Mouse (Mus musculus): Measurements from ENCODE around the gene Spata25.

Spata25 gene

DNA sequence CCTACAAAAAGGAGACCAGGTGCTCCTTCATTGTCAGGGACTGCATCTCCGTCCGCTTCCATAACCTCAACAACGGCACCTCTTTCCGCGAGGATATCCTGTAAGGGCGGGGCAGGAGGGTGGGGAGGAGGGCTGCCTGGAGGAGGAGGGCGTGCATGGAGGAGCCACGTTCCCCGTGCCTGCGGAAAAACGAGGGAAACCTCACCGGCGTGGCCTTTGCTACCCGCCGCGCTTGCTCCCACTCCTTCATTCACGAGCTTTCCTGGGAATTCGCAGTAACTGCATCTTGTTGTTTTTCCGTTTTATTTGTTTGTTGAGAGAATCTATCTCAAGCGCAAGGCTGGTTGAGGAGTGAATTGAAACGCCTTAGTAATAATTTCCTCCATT, 23.0 kb downstream of the Spata25 start:
- DNase-seq (ENCODE audit: low read depth, low spot score) = no peak

DNA sequence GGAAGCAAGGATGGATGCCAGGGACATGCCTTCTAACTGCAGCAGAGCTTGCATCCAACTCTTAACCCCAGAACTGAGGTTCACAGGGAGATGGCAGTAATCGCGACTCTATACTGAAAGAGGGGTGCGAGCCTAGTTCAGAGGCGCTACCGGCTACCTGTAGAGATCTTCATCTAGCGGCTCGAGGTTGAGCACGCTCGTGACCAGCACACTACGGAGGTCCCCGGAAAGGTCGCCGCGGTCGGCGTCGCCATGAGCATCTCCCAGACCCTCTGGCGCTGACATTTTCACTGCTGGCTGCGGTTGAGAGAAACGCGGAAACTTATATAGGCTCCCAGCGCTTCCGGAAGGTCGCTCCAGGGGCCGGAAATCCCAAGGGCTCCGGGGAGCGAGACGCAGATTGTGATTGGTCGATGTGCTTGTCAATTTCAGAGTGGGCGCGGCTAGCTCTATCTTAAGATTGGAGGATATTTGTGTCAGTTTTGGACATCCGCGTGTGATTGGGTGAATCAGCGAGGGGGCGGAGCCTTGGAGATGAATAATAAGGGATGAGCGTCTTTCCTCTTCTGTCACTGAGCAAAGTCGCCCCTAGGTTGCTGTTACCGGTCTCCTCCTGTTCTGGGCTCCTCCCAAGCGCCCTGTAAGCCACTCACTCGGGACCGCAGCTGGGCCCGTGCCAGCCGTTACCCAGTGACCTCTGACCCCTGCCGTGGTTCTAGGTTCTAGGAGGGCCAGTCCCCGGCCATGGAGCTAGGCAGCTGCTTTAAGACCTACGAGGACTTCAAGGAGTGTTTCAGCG, 23.6 kb downstream of the Spata25 start, which contains the start of the genes Acot8 and Zswim3:
Gene Acot8 (minus strand): TSS at position 350 of the 799 bp plus-strand sequence.
Gene Zswim3 (plus strand): TSS at position 566 of the 799 bp plus-strand sequence.
- DNase-seq (ENCODE audit: low read depth, low spot score) = peak; percentile 100

DNA sequence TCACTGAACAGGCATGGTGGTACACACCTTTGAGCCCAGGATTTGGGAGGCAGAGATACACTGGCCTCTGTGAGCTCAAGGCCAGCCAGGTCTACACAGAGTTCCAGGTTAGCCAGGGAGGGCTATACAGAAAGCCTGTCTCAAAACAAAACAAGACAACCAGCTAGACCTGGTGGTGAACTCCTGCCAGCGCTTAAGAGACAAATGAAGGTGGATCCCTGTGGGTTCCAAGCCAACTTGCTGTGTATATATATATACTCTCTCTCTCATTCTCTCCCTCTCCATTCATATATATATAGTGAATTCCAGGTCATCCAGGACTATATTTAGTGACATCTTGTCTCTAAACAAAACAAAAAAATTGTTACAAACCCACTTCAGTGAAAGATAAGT, 24.4 kb downstream of the Spata25 start:
- DNase-seq (ENCODE audit: low read depth, low spot score) = no peak

DNA sequence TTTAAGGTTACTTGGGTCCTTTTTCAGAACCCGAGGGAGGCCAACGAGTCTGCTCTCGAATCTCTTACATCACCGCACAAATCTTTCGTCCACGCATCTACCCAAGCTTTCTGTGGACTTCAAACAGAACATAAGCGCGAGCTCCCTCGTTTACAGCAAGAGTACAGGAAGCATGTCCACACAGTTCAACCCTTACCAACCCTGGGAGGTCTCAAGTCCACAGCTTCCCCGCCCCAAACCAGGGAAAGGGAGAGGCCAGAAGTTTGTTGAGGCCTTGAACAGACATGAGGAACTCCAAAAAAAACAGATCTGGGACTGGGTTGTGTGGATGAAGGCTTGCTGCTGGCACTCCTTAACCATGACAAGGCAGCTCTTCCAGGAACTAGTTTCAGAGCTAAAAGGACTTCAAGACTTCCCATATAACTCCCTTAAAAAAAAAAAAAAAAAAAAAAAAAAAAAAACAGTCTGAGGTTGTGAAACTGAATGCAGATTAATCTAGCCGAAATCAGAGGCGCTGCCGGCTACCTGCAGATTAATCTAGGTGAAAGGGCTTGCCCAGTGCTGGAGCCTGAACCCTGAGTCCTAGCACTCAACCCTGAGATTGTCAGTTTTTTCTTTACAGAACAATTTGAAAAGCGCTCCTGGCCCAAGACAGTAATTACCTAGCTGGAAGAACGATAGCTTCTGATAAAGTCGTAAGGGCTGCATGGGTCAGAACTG, 25.0 kb downstream of the Spata25 start:
- DNase-seq (ENCODE audit: low read depth, low spot score) = no peak

DNA sequence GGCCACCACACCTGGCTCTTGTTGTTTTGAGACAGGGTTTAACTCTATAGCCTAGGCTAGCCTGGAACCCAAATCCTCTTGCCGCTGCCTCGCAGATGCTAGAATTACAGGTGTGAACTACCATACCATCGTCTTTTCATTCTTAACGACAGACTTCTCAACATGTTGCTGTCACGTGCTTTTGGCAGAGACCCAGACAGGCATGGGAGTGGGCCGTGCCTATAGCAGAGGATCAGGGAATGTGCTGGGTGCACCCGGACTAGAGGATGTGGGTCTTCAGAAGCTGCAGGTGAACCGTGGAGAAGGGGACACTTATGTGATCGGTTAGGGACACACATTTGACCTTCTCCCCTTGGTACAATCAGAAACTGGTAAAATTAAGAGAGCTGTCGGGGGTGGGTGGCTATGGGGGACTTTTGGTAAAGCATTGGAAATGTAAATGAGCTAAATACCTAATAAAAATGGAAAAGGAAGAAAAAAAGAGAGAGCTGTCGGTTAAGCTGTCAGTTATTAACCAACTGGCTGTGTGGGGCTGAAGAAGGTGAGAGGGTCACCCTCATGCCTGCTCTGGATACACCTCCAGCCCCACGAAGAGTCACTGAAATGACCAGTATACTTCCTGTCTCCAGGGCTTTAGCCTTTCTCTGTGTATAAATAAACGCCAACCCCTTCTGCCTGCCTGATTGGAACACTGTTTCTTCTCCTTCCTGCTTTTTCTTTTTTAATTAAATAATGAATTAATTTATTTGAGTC, 27.9 kb downstream of the Spata25 start:
- DNase-seq (ENCODE audit: low read depth, low spot score) = no peak

DNA sequence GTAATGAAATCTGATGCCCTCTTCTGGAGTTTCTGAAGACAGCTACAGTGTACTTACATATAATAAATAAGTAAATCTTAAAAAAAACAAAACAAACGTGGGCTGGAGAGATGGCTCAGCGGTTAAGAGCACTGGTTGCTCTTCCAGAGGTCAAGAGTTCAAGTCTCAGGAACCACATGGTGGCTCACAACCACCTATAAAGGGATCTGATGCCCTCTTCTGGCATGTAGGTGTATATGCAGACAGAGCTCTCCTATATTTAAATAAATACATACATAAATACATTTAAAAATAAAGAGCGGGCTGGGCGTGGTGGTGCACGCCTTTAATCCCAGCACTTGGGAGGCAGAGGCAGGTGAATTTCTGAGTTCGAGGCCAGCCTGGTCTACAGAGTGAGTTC, 29.8 kb downstream of the Spata25 start:
- DNase-seq (ENCODE audit: low read depth, low spot score) = peak; percentile 73

DNA sequence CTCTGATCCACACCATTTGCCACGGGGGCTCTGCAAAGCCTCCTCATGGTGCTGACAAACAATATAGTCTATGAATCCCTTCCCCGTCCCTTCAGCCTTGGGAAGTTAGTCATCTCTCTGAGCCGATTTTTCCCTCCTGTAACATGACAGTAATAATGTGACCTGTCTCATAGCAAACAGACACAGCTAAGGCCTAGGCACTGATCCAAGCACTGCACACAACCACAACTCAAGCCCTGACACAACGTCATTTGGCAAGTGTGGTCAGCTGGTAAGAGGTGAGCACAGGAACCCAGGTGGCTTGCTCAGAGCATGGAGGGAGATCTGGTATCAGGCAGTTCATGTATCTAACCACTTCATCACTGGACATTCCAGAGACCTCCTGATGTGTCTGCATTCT, 32.5 kb downstream of the Spata25 start:
- DNase-seq (ENCODE audit: low read depth, low spot score) = no peak

DNA sequence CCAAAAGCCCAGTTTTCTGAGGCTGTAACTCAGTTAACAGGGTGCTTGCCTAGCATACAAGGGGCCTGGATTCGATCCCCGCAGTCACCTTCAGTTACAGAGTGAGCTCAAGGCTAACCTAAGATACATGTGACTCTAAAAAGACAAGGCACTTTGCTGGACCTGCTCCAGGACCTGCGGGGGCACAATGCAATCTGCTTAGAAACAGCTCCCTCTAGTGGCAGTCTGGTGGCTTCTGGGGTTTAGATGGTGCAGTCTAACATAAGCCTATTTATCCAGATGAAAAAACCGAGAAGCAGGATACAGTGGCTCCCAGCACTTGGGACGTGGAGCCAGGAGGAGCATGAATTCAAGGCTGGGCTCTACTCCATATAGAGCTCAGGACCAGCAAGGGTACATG, 34.0 kb downstream of the Spata25 start:
- peak; percentile 91 for DNase-seq (ENCODE audit: low read depth, low spot score)

DNA sequence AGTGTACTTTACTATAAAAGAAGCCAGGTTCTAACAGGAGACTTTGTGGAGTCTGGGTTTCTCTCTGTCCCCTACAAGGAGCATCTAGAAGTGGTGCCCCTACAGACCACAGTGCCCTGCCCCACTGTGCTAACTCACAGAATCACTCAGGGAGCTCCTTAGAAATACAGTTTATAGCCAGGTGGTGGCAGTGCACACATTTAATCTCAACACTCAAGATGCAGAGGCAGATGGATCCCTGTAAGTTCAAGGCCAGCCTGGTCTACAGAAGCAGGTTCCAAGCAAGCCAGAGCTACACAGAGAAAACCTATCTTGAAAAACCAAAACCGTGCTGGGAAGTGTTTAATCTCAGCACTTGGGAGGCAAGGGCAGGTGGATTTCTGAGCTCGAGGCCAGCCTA, 34.6 kb downstream of the Spata25 start:
- peak; percentile 73 for DNase-seq (ENCODE audit: low read depth, low spot score)

DNA sequence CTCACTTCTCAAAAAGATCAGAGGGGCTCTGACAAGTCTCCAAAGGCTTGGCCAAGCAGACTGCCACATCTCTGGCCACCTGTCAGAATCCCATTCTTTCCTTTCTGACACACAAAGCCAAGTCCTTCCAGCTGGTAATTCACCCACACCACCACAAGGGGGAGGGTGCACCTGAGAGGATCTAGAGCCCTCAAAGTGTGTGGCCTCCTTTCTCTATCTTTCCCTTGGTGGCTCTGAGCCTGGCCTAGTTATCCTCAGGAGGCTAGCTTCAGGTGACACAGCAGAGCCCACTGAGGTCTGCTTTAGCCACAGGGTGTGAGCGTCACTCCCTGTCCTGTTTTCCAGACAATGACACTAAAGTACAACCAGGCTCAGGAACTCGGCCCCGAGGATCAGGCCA, 35.1 kb downstream of the Spata25 start:
- DNase-seq (ENCODE audit: low read depth, low spot score) = peak; percentile 85

DNA sequence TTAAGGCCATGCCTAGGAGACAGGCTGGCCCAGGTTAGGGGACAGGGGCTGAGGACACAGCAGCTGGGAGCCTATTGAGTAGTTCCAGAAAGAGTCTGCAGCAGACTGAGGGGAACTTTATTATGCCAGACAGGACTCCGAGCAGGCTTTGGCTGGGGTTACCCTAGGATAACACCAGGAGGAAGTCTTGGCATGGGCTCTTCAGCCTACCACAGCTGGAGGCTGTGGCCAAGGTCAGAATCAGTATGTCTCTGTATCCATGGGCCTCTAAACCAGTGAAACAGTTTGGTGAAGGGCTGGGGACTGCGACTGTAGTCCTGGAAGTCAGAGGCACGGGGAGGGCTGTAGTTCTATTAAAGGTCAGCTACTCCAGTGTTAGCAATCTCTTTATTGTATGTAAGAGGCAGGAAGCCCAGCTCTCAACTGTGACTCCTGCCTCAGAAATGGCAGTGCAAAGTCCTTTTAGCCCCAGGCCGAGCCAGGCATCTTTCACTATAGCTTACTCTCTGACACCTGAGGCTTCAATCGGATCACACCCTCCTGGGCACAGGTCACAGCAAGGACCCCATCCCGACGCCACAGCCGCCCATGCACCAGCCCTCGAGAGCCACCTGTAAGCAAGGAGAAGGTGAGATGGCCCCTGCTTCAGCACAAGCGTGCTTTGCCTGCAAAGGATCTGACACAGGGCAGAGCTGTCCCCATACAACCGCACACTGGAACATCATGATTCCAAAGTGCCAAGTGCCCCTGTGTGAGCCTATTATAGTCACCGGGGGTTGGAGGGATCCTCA, 35.7 kb downstream of the Spata25 start:
- DNase-seq (ENCODE audit: low read depth, low spot score) = no peak

DNA sequence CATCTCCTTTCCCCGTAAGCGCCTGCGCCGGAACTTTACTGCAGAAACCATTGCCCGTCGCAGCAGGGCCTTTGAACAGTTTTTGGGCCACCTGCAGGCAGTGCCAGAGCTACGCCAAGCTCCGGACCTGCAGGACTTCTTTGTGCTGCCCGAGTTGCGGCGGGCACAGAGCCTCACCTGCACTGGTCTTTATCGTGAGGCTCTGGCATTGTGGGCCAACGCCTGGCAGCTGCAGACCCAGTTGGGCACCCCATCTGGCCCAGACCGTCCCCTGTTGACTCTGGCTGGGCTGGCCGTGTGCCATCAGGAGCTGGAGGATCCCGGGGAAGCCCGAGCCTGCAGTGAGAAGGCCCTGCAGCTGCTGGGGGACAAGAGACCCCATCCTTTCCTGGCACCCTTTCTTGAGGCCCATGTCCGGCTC, 36.5 kb downstream of the Spata25 start:
- no peak for DNase-seq (ENCODE audit: low read depth, low spot score)

DNA sequence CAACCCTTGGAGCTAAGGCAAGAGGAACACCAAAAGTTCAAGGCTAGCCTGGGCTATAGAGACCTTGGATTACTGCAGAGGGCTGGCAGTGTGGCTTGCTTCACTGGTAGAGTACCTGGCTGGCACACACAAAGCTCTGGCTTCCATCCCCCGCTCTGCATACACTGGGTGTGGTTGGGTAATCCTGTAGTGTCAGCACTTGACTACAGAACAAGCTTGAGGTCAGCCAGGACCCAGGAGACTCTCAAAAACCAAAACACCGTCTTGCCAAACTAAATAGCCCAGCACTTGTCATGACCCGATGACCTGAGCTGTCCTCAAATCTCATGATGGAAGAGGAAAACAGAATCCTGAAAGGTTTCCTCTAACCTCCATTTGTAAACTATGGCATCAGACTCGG, 37.9 kb downstream of the Spata25 start:
- DNase-seq (ENCODE audit: low read depth, low spot score) = no peak

DNA sequence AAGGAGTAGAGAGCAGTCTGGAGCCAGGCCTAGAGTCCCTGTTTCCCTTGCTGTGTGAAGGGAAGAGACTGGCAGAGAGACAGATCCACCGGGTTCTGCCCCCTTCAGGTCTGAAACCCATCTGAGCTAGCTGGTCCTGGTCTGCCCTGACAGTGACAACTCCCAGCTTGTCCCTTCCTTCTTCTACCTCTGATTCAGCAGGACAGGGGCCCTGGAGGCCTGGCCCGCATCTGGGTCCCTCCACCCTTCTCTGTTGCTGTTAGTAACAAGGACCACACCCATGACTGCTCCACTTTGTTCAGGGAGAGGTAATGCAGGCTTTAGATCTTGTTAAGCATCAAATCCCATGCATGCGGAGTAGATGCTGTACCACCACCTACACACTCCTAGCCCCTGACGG, 39.9 kb downstream of the Spata25 start:
- peak; percentile 63 for DNase-seq (ENCODE audit: low read depth, low spot score)

DNA sequence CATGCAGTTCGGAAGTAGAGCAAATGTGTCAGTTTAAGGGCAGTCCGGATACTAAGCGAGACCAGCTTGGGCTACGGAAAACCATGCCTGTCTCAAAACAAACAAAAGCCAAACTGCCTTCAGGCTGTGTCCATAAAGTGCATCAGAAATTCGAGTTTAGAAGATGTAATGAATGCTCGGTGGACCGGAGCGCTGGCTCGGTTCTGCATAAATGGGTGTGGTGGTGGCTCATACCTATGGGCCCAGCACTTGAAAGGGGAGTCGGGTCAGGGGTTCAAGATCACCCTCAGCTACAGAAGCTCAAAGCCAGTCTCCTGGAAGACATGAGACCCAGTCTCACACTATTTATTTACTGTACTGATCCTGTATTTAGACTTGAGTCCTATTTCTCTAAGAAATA, 40.6 kb downstream of the Spata25 start:
- DNase-seq (ENCODE audit: low read depth, low spot score) = no peak

DNA sequence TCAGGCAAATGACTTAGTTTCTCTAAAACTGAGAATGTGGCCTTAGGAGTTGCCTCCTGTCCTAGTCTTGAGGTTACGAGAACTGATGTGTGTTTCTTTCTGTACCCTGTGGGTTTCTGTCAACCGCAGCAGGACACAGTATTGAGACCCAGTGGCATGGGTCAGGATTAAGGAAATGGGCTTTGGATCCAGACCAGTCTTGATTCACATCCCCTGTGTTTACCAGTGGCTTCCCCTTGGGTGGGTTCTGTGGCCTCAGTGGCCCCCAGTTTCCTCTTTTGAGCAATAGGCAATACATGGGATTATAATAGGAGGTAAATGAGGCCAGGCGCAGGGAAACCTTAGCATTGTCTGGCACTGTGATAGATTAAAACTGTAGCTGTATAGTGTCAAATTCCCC, 41.3 kb downstream of the Spata25 start:
- DNase-seq (ENCODE audit: low read depth, low spot score) = no peak

DNA sequence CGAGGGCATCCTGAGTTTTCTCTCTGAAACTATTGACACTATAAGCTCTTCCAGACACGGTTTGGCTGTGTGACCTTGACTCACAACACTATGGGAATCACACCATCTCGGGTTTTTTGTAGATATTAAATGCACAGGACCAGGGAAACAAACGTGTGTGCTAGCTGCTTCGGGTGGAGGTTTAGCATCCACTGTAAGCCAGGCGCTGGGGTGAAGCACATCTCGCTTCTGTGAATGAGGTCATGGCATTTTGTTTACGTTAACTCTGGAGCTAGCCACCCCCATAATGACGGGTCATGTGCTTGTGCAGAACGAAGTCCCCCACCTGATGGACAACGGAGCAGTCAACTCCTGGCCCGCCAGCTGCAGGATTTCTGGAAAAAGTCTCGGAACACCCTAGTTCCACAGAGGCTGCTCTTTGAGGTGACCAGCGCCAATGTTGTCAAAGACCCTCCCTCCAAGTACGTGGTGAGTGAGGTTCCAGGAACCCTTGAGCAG, 41.9 kb downstream of the Spata25 start:
- no peak for DNase-seq (ENCODE audit: low read depth, low spot score)

DNA sequence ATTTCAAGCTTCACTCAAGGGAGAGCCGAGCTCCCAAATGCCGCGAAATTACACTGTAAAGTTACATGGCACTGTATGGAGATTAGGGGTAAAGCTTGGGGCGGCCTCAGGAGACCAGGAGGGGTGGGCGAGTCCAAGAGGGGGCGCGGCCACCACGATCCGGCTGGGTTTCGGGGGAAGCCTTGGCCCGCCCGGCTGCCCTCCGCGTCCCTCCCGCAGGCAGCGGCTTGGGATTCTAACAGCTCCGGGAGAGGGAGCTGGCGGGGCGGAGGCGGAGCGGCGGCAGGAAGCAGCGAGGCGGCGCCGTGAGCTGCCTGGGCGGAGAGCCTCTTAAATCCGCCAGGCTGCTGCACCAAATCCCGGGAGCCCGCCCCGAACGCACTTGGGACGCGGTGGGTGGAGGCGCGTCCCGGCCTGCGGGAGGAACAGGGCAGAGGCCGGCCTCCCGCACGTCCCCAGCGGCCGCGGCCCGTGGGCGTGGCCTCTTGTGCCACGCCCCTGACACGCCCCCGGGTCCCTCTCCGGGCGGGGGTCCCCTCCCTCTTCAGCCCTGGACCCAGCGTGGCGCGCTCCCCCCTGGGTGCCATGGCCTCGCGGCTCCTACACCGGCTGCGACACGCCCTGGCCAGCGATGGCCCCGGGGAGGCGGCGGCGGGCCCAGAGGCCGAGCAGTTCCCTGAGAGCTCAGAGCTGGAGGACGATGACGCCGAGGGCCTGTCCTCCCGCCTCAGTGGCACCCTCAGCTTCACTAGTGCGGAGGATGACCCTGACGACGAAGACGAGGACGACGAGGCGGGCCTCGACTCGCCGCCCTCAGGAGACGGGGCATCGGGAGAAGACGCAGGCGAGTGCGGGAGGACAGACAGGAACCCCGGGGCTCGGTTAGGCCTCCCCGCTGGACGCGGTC, 42.6 kb downstream of the Spata25 start, which contains the start of gene Snx21:
Gene Snx21 (plus strand): TSS at position 343 of the 907 bp plus-strand sequence.
- peak; percentile 48 for DNase-seq (ENCODE audit: low read depth, low spot score)

DNA sequence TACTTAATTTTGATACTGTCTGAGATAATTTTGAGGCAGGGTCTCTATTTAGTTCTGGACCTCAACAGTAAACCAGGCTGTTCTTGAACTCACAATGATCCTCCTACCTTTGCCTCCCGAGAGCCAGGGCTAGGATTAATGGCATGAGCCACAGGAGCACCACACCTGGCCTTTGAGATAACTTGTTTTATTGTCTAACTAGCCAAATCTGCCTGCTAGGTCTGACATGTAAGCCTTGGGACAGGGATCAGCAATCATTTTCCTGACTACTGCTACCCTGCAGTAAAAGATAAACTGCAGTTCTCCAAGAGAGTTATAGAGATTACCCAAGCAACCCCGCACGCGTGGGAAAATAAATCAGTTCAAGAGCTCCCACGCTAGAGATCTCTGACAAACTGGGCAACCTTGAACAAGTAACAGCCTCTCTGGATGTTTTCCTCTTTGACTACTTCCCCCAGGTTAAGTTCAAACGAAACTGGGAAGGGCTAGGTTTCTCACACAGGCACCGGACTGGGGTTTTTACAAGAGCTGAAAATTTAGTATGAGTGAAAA, 43.4 kb downstream of the Spata25 start:
- no peak for DNase-seq (ENCODE audit: low read depth, low spot score)

Data from ES-CJ7 (cell line).